Mouse (Mus musculus) lung, postnatal 10 days (tissue): ENCODE measurements around the gene Gsto2.
"Not testable (repeated sequence)": the region's sequence is repeated elsewhere in the genome, so short reads cannot be mapped to it uniquely, and the experiment has no call there.

Experiments
- DNase-seq: peaks from one replicate; pipeline ENCODE4 v3.0.0; 2021

The Gsto2 gene

GRCm38 (mm10) chr19:47865353-47865947 lies at the start of gene Gsto2:
TSS of gene Gsto2 (plus strand) at chr19:47865534.
- peak; percentile 96 for DNase-seq

GRCm38 (mm10) chr19:47817692-47818091 lies 47.6 kb upstream of the Gsto2 start:
- no peak for DNase-seq

- DNase-seq, result peak; percentile 86
These were observed 44.4 kb upstream of the Gsto2 start for GRCm38 (mm10) chr19:47820832-47821493.

GRCm38 (mm10) chr19:47821494-47821872 lies 43.9 kb upstream of the Gsto2 start:
- DNase-seq, result no peak

- peak; percentile 51 for DNase-seq
These were observed 43.1 kb upstream of the Gsto2 start for GRCm38 (mm10) chr19:47822143-47822796.

GRCm38 (mm10) chr19:47824026-47824425 lies 41.3 kb upstream of the Gsto2 start:
- DNase-seq, result no peak

- no peak for DNase-seq
These were observed 35.4 kb upstream of the Gsto2 start for GRCm38 (mm10) chr19:47829913-47830450.

- DNase-seq, result no peak
These were observed 34.2 kb upstream of the Gsto2 start for GRCm38 (mm10) chr19:47831111-47831510.

GRCm38 (mm10) chr19:47832316-47832715 lies 33.0 kb upstream of the Gsto2 start:
- DNase-seq, result no peak

GRCm38 (mm10) chr19:47834614-47835013 lies 30.7 kb upstream of the Gsto2 start:
- DNase-seq, result no peak

- DNase-seq, result no peak
These were observed 29.6 kb upstream of the Gsto2 start for GRCm38 (mm10) chr19:47835776-47836175.

GRCm38 (mm10) chr19:47836701-47837526 lies 28.4 kb upstream of the Gsto2 start:
- DNase-seq, result peak; percentile 64

GRCm38 (mm10) chr19:47837527-47837901 lies 27.8 kb upstream of the Gsto2 start:
- DNase-seq, result no peak

GRCm38 (mm10) chr19:47841234-47841633 lies 24.1 kb upstream of the Gsto2 start:
- DNase-seq, result not testable (repeated sequence)

GRCm38 (mm10) chr19:47849735-47850134 lies 15.6 kb upstream of the Gsto2 start:
- no peak for DNase-seq

- not testable (repeated sequence) for DNase-seq
These were observed 13.2 kb upstream of the Gsto2 start for GRCm38 (mm10) chr19:47852131-47852530.

- DNase-seq, result no peak
These were observed 12.3 kb upstream of the Gsto2 start for GRCm38 (mm10) chr19:47853053-47853452.

GRCm38 (mm10) chr19:47853951-47854795 lies 11.2 kb upstream of the Gsto2 start:
- no peak for DNase-seq

GRCm38 (mm10) chr19:47854796-47855783 lies 10.2 kb upstream of the Gsto2 start, which contains the start of gene Gsto1:
TSS of gene Gsto1 (plus strand) at chr19:47854970.
- DNase-seq, result peak; percentile 94
